Mouse (Mus musculus): ENCODE results near the gene Supt5.

Supt5 gene

DNA sequence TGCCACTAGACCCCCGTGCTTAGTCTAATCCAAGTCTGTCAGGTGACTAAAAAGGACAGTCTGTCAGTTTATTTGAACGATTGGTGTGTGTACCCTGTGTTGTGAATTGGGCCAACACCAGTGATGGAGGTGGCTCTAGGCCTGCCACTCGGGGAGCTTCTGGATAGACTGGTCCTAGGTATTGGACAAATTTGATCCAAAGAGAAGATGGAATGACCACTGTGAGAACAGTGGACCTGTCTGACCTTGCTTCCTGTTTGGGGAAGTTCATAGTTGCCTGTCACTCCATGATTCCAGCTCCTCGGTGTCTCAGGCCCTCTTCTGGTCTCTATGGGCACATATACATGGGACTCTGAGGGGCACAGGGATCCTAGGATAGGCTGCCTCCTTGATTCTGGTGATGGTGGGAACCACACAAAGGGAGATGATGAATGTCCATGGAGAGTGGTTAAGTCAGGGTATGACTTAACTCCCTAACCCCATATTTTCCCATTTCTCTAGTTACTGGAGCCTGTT is 13.2 kb upstream of the Supt5 start:
- no peak for DNase-seq (ENCODE audit: low spot score in 2 of 2)

- peak; percentile 95 to 96 for DNase-seq (ENCODE audit: low spot score in 2 of 2)
These were observed 11.8 kb upstream of the Supt5 start, which contains the start of gene Rps16 for GRCm38 (mm10) chr7:28350155-28350883. Gene Rps16, plus strand, starts transcription at chr7:28350652.

DNA sequence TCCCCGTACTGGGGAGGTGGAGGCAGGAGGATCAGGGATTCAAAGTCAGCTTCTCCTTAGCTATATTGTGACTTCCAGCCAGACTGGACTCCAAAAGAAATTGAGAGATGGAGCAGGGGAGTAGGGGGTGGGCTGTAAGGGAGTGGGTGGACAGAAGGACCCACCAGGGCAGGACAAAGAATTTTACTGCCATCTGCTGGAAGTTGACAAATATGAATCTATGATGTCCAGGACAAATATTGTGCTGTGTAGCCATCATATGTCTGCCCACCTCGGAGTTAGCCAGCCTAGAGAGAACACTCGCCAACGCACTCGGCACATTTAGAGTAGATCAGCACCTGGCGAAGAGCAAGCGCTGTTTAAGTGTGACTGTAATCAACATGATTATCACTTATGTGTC is 10.1 kb upstream of the Supt5 start:
- no peak for DNase-seq (ENCODE audit: low spot score in 2 of 2)

GRCm38 (mm10) chr7:28347746-28348145 is 9.2 kb upstream of the Supt5 start:
- DNase-seq (ENCODE audit: low spot score in 2 of 2) = no peak

GRCm38 (mm10) chr7:28344637-28345036 is 6.1 kb upstream of the Supt5 start:
- peak; percentile 39 to 57 for DNase-seq (ENCODE audit: low spot score in 2 of 2)

GRCm38 (mm10) chr7:28341381-28341780 is 2.8 kb upstream of the Supt5 start:
- DNase-seq (ENCODE audit: low spot score in 2 of 2) = no peak

DNA sequence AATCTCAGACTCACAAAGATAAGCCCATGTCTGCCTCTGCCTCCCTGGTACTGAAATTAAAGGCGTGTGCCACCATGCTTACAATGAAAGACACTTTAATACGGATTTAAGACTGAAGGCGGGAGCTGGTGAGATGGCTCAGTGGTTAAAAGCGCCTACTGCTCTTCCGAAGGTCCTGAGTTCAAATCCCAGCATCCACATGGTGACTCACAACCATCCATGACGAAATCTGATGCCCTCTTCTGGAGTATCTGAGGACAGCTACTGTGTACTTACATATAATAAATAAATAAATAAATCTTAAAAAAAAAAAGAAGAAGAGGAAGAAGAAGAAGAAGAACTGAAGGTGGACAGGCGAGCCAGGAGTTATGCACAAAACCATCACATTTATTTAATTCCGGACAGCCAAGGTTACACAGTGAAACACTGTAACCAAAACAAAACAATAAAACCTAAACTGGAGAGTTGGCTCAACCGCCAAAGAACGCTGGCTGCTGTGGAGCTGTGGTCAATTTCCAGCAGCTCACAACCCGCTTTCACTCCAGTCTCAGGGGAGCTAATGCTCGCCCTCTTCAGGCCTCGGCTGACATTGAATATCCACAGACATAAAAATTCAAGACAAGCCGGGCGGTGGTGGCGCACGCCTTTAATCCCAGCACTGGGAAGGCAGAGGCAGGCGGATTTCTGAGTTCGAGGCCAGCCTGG is 819 bp upstream of the Supt5 start:
- no peak for DNase-seq (ENCODE audit: low spot score in 2 of 2)

DNA sequence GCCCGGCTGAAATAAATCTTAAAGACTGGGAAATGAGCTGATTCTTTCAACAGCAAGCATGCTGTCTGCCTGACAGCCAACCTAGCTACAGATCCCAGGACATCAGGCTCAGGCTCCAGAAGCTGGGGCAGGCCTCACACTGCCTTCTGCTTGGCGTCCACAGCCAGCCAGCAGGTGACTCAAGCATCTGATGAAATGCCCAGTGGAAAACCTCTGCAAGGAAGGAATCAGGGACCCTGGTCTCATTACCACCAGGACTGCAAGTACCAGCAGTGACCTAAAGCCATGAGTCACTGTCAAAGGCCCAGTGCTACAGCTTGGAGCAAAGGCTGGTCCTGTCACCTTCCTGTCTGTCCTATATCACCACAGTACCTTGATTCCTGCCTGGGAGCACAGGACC is 3.1 kb downstream of the Supt5 start:
- no peak for DNase-seq (ENCODE audit: low spot score in 2 of 2)

DNA sequence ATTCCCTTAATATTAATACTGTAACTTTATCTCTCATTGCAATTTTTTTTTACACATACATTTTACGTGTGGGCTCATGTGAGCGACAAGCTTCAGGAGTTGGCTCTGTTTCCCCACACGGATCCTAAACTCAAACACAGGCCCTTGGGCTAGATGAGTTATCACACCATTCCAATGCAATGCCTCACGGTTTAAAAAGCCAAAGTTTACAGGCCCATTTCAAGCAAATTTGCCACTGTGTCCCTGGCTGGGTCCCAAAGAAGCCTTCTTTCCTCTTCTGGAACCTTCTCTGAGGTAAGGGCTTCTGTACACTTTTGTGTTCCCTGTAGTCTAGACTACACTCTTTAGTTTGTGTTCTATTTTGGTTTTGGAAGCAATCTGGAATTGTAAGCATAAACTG is 4.0 kb downstream of the Supt5 start:
- no peak for DNase-seq (ENCODE audit: low spot score in 2 of 2)

GRCm38 (mm10) chr7:28328260-28328659 is 10.3 kb downstream of the Supt5 start:
- no peak for DNase-seq (ENCODE audit: low spot score in 2 of 2)

GRCm38 (mm10) chr7:28326457-28326856 is 12.1 kb downstream of the Supt5 start:
- DNase-seq (ENCODE audit: low spot score in 2 of 2) = no peak

DNA sequence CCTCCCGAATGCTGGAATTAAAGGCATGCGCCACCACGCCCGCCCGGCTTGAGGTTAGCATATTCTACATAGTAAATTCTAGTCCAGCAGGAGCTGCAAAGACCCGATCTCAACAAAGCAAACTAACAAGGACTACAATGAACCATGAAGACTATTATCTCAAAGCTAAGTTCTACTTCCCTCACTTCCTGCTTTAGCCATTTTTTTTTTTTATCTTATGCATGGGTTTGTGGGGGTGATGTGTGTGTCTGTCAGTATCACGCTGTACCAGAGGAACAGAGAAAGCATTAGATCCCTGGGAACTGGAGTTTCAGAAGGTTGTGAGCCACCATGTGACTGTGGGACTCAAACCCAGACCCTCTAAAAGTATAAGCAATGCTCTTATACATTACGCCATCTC is 13.3 kb downstream of the Supt5 start:
- no peak for DNase-seq (ENCODE audit: low spot score in 2 of 2)

- no peak for DNase-seq (ENCODE audit: low spot score in 2 of 2)
These were observed 16.4 kb downstream of the Supt5 start for GRCm38 (mm10) chr7:28321974-28322720.

DNA sequence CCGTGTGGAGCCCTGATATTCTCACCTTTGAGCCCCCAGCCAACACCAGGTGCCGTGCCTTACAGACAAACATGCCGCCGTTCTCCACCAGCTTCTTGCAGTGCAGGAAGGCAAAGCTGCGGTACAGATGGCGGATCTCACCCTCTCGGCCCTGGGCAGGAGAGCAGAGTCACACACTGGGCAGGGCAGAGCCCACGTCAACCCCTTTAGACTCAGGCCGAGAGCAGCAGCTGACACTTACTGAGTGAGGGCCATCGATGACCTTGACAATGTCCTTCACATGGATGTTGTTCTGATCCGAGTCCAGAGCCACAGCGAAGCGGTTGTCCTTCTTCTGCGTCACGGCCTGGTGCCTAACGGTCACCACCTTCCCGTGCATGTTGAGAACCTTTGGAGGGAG is 19.8 kb downstream of the Supt5 start:
- no peak for DNase-seq (ENCODE audit: low spot score in 2 of 2)

DNA sequence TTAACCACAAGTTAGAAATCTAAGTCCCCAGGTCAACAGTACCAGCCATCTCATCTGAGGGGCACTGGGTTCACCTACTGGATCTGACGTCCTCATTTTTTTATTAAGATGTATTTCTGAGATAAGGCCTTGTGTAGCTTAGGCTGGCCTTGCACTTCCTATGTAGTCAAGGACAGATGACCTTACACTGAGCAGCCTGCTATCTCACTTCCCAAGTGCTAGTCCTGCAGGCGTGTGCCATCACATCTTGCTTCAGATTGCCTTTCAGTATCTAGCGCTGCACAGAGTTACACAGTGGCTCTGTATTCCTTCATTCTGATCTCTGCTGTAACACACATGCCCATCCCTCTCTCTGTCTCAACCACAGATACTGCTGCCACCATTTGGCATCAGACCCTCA is 20.5 kb downstream of the Supt5 start:
- no peak for DNase-seq (ENCODE audit: low spot score in 2 of 2)

GRCm38 (mm10) chr7:28311926-28312543 is 26.5 kb downstream of the Supt5 start, which contains the start of gene Timm50:
Gene Timm50, minus strand, starts transcription at chr7:28312072.
- peak; percentile 95 to 99 for DNase-seq (ENCODE audit: low spot score in 2 of 2)

DNA sequence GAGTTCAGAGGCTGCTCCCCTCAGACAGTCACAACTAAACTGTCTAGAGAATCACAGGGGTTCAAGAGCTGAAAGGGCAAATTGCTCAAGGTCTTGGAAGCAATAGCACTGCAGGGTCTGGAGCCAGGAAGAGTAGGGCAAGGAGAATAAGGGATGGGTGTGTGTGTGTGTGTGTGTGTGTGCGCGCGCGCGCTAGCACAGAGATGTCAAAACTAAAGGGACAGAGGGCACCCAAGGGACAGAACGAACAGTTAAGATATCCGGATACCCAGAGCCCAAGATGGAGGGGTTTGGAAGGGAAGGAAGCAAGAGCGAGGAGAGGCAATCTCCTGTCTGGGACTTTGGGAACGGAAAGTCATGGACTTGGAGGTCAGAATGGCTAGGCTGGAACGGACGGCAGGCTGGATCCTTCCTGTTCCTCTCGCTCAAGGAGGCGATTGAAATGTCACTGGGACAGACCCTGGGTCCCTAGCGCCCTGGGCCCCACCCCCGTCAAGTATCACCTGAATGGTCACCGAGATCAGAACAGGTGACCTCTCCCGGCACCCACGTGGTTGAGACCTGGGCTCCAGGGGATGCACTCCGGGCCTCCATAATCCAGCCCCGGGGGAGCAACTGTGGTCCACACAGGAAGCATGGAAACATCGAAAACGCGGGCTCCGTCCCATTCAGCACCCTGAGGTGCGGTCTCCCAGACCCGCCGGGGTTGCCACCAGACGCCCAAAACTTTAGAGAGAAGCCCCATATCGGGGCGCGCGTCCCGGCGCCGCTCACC is 27.2 kb downstream of the Supt5 start:
- DNase-seq (ENCODE audit: low spot score in 2 of 2) = no peak

- no peak for DNase-seq (ENCODE audit: low spot score in 2 of 2)
These were observed 28.8 kb downstream of the Supt5 start for GRCm38 (mm10) chr7:28309737-28310136.

DNA sequence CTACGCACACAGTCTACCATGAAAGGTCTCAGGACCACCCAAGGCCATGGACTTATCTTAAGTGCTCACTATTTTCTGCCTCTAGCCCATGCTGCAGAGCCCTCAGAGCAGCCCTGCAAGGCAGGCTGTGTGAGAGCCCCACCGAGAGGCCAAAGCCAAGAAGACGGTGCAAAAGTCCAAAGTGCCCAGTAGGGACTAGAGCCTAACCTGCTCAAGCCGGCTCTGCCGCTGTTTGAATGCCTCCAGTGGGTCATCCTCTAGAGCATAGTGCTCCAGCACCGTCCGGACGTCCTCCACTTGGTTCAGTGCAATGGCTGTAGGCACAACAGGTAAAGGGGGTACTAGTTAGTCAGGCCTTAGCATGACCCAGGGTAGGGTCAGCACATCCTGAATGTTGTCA is 32.3 kb downstream of the Supt5 start:
- DNase-seq (ENCODE audit: low spot score in 2 of 2) = no peak

GRCm38 (mm10) chr7:28305641-28306040 is 32.9 kb downstream of the Supt5 start:
- no peak for DNase-seq (ENCODE audit: low spot score in 2 of 2)
